Mouse (Mus musculus) hindbrain, postnatal 0 days (tissue): ENCODE data around the gene Arhgap15. TPM values are rescaled to one million over a fixed set of nuclear protein-coding genes. Genes with fewer than 3 reads are reported as not detected.

ENCODE experiments used
- ATAC-seq: fragments of 200-750 bp; cut with Nextera tagmentation; 2 replicates; pipeline ENCODE4 v1.8.0; 2017; ENCODE audit warnings: mild to moderate bottlenecking, moderate TSS enrichment, moderate library complexity
- DNase-seq: peaks from one replicate; pipeline ENCODE4 v3.0.0-alpha.2; 2015; ENCODE audit warnings: low spot score
- H3K27ac ChIP-seq: fragments of 300-500 bp; sonication (generic); 2 replicates; pipeline ENCODE4 v1.5.1; 2014; ENCODE audit warnings: mild to moderate bottlenecking
- H3K27me3 ChIP-seq: fragments of 300-500 bp; sonication (generic); 2 replicates; pipeline ENCODE4 v1.6.1; 2014; ENCODE audit warnings: low read length, mixed read lengths; ENCODE audit not compliant: insufficient read depth
- H3K36me3 ChIP-seq: fragments of 300-500 bp; sonication (generic); 2 replicates; pipeline ENCODE4 v1.6.1; 2014; ENCODE audit warnings: low read length, mixed read lengths; ENCODE audit not compliant: insufficient read depth
- H3K4me1 ChIP-seq: fragments of 300-500 bp; sonication (generic); 2 replicates; pipeline ENCODE4 v1.6.1; 2014; ENCODE audit warnings: antibody characterized with exemption, low read length, mixed read lengths; ENCODE audit not compliant: insufficient read depth
- H3K4me2 ChIP-seq: fragments of 300-500 bp; sonication (generic); 2 replicates; pipeline ENCODE4 v1.6.1; 2014; ENCODE audit warnings: low read depth, mild to moderate bottlenecking, low read length, moderate library complexity, mixed read lengths
- H3K4me3 ChIP-seq: fragments of 300-500 bp; sonication (generic); 2 replicates; pipeline ENCODE4 v1.5.1; 2014; ENCODE audit warnings: low read length
- H3K9ac ChIP-seq: fragments of 300-500 bp; sonication (generic); replicated peaks from 2 replicates; pipeline ENCODE4 v1.6.1; 2014; ENCODE audit warnings: mild to moderate bottlenecking, low read length, moderate library complexity, mixed read lengths
- H3K9me3 ChIP-seq: fragments of 300-500 bp; sonication (generic); 2 replicates; pipeline ENCODE4 v1.6.1; 2016; ENCODE audit warnings: low read length, mixed read lengths
- CTCF ChIP-seq: IDR thresholded peaks from 2 replicates; pipeline ENCODE4 v1.5.1; 2016; ENCODE audit warnings: antibody characterized with exemption, control low read depth, low read depth
- WGBS: fragments of 180-500 bp; shearing (Covaris S2); extraction: QIAGEN DNeasy Blood & Tissue Kit; methylation state at CpG from one replicate; pipeline ENCODE4 v1.1.7; 2014; 5-methylcytosine and 5-hydroxymethylcytosine counted together
- polyA plus RNA-seq: library from polyadenylated mRNA; unstranded; fragments of >200 nt; fragmentation: Nextera tagmentation; extraction: Ambion mirVana; gene quantifications from 2 replicates; pipeline ENCODE4 v1.2.1, GENCODE M21; 2015
- total RNA-seq: library from RNA; depleted of rRNA; stranded (reverse); fragments of >200 nt; gene quantifications from 2 replicates; pipeline ENCODE4 v1.2.3, GENCODE M21; 2014

The Arhgap15 gene
- total and polyA plus RNA-seq, 2 experiments from 2014 or later: 2.0 to 4.0 TPM

- H3K4me3 ChIP-seq: no peak overlapping the region
- TF ChIP-seq CTCF: no peak
- H3K27ac ChIP-seq: no peak overlapping the region
- no peak overlapping the region for H3K9ac ChIP-seq
- no peaks in the 10 kb centered on the region for H3K4me1 ChIP-seq
- H3K4me2 ChIP-seq: no peak overlapping the region
- DNase-seq (peak; percentile 59), ATAC-seq (no peak)
- H3K9me3 ChIP-seq: no peaks in the 10 kb centered on the region
- no peaks in the 10 kb centered on the region for H3K27me3 ChIP-seq
- 64% methylated on average over 4 of the region's 4 CpGs for WGBS
- no peaks in the 10 kb centered on the region for H3K36me3 ChIP-seq
These were observed 584.7 kb downstream of the Arhgap15 start for GRCm38 (mm10) chr2:44333295-44333694.

GRCm38 (mm10) chr2:44334006-44334405, 585.4 kb downstream of the Arhgap15 start:
- 89% methylated on average over 3 of the region's 3 CpGs for WGBS
- no peak for ATAC-seq

GRCm38 (mm10) chr2:44334517-44334916, 585.9 kb downstream of the Arhgap15 start:
- no peak overlapping the region for H3K9ac ChIP-seq
- no peaks in the 10 kb centered on the region for H3K36me3 ChIP-seq
- H3K27ac ChIP-seq: no peak overlapping the region
- no peak for TF ChIP-seq CTCF
- ATAC-seq (no peak), DNase-seq (no peak)
- H3K4me1 ChIP-seq: no peaks in the 10 kb centered on the region
- 42% methylated on average over 2 of the region's 2 CpGs for WGBS
- H3K9me3 ChIP-seq: no peaks in the 10 kb centered on the region
- H3K4me3 ChIP-seq: no peak overlapping the region
- no peak overlapping the region for H3K4me2 ChIP-seq
- no peaks in the 10 kb centered on the region for H3K27me3 ChIP-seq

More at GRCm38 (mm10) chr2:44334006-44334405, 585.4 kb downstream of the Arhgap15 start:
- Histone ChIP-seq H3K4me3 (no peak overlapping the region), H3K36me3 (no peaks in the 10 kb centered on the region), H3K4me1 (no peaks in the 10 kb centered on the region), H3K4me2 (no peak overlapping the region), H3K9ac (no peak overlapping the region), H3K9me3 (no peaks in the 10 kb centered on the region), H3K27me3 (no peaks in the 10 kb centered on the region), H3K27ac (no peak overlapping the region)
- DNase-seq: no peak
- TF ChIP-seq CTCF: no peak

GRCm38 (mm10) chr2:44336720-44337354, 588.2 kb downstream of the Arhgap15 start:
- Histone ChIP-seq H3K27me3 (no peaks in the 10 kb centered on the region), H3K4me2 (no peak overlapping the region), H3K4me3 (no peak overlapping the region), H3K9ac (no peak overlapping the region), H3K9me3 (no peaks in the 10 kb centered on the region), H3K36me3 (no peaks in the 10 kb centered on the region), H3K27ac (no peak overlapping the region), H3K4me1 (no peaks in the 10 kb centered on the region)
- ATAC-seq (no peak; the same call in 1 of the 2 replicates), DNase-seq (no peak)
- peak; percentile 43 for TF ChIP-seq CTCF
- WGBS: 75% methylated on average over 5 of the region's 5 CpGs

- H3K4me1 ChIP-seq: no peaks in the 10 kb centered on the region
- H3K9ac ChIP-seq: no peak overlapping the region
- no peaks in the 10 kb centered on the region for H3K9me3 ChIP-seq
- no peak for ATAC-seq
- no peak for TF ChIP-seq CTCF
- no peak for DNase-seq
- no peak overlapping the region for H3K27ac ChIP-seq
- H3K4me2 ChIP-seq: no peak overlapping the region
- no peaks in the 10 kb centered on the region for H3K27me3 ChIP-seq
- no peaks in the 10 kb centered on the region for H3K36me3 ChIP-seq
- no peak overlapping the region for H3K4me3 ChIP-seq
- WGBS: 95% methylated on average over 6 of the region's 6 CpGs
These were observed 589.8 kb downstream of the Arhgap15 start for GRCm38 (mm10) chr2:44338467-44338866.

- WGBS: 67% methylated on average over 10 of the region's 10 CpGs
- no peak for ATAC-seq
- no peaks in the 10 kb centered on the region for H3K36me3 ChIP-seq
- H3K4me2 ChIP-seq: no peak overlapping the region
- H3K9ac ChIP-seq: no peak overlapping the region
- no peaks in the 10 kb centered on the region for H3K9me3 ChIP-seq
- H3K4me3 ChIP-seq: no peak overlapping the region
- no peaks in the 10 kb centered on the region for H3K27me3 ChIP-seq
- H3K4me1 ChIP-seq: no peaks in the 10 kb centered on the region
- no peak for TF ChIP-seq CTCF
- DNase-seq: peak; percentile 6
- H3K27ac ChIP-seq: no peak overlapping the region
These were observed 592.5 kb downstream of the Arhgap15 start for GRCm38 (mm10) chr2:44341091-44341571.

GRCm38 (mm10) chr2:44344861-44345260, 596.2 kb downstream of the Arhgap15 start:
- H3K9ac ChIP-seq: no peak overlapping the region
- no peak for DNase-seq
- H3K27me3 ChIP-seq: no peaks in the 10 kb centered on the region
- H3K9me3 ChIP-seq: no peaks in the 10 kb centered on the region
- no peak for TF ChIP-seq CTCF
- 96% methylated on average over 8 of the region's 8 CpGs for WGBS
- no peak for ATAC-seq
- H3K27ac ChIP-seq: no peak overlapping the region
- H3K4me2 ChIP-seq: no peak overlapping the region
- H3K4me3 ChIP-seq: no peak overlapping the region
- no peaks in the 10 kb centered on the region for H3K4me1 ChIP-seq
- H3K36me3 ChIP-seq: no peaks in the 10 kb centered on the region
